Mouse (Mus musculus) midbrain, postnatal 0 days (tissue): ENCODE measurements around the gene Tmem95. TPM values are rescaled to one million over a fixed set of nuclear protein-coding genes. Genes with fewer than 3 reads are reported as not detected.
A peak's percentile ranks its signal among the peaks of the same experiment; 100 is the strongest.

Source experiments
- ATAC-seq: fragments of 200-750 bp; cut with Nextera tagmentation; 2 replicates; pipeline ENCODE4 v1.8.0; 2017; ENCODE audit warnings: moderate number of reproducible peaks, mild to moderate bottlenecking, moderate TSS enrichment, moderate library complexity; ENCODE audit not compliant: low FRiP score
- DNase-seq: peaks from one replicate; pipeline ENCODE4 v3.0.0-alpha.2; 2015; ENCODE audit warnings: low spot score
- H3K27ac ChIP-seq: fragments of 300-500 bp; sonication (generic); 2 replicates; pipeline ENCODE4 v1.5.1; 2014; ENCODE audit warnings: low read depth, mild to moderate bottlenecking, low read length, mixed read lengths
- H3K27me3 ChIP-seq: fragments of 300-500 bp; sonication (generic); 2 replicates; pipeline ENCODE4 v1.6.1; 2014; ENCODE audit warnings: low read length, control low read depth, mixed read lengths; ENCODE audit not compliant: insufficient read depth
- H3K36me3 ChIP-seq: fragments of 300-500 bp; sonication (generic); 2 replicates; pipeline ENCODE4 v1.6.1; 2014; ENCODE audit warnings: low read length, control low read depth, mixed read lengths; ENCODE audit not compliant: insufficient read depth
- H3K4me1 ChIP-seq: fragments of 300-500 bp; sonication (generic); 2 replicates; pipeline ENCODE4 v1.6.1; 2014; ENCODE audit warnings: mild to moderate bottlenecking, control low read depth, antibody characterized with exemption, low read length, mixed read lengths; ENCODE audit not compliant: insufficient read depth
- H3K4me2 ChIP-seq: fragments of 300-500 bp; sonication (generic); 2 replicates; pipeline ENCODE4 v1.6.1; 2014; ENCODE audit warnings: low read depth, mild to moderate bottlenecking, low read length, mixed read lengths; ENCODE audit not compliant: poor library complexity, severe bottlenecking
- H3K4me3 ChIP-seq: fragments of 300-500 bp; sonication (generic); 2 replicates; pipeline ENCODE4 v1.5.1; 2014; ENCODE audit warnings: low read depth, mild to moderate bottlenecking, low read length, moderate library complexity
- H3K9ac ChIP-seq: fragments of 300-500 bp; sonication (generic); replicated peaks from 2 replicates; pipeline ENCODE4 v1.6.1; 2014; ENCODE audit warnings: mild to moderate bottlenecking, low read length, moderate library complexity, mixed read lengths; ENCODE audit not compliant: poor library complexity, severe bottlenecking
- H3K9me3 ChIP-seq: fragments of 300-500 bp; sonication (generic); 2 replicates; pipeline ENCODE4 v1.6.1; 2016; ENCODE audit warnings: low read length, control low read depth
- CTCF ChIP-seq: IDR thresholded peaks from 2 replicates; pipeline ENCODE4 v1.5.1; 2016; ENCODE audit warnings: antibody characterized with exemption, mild to moderate bottlenecking
- WGBS: fragments of 180-500 bp; shearing (Covaris S2); extraction: QIAGEN DNeasy Blood & Tissue Kit; methylation state at CpG from one replicate; pipeline ENCODE4 v1.1.7; 2014; 5-methylcytosine and 5-hydroxymethylcytosine counted together
- polyA plus RNA-seq: library from polyadenylated mRNA; unstranded; fragments of >200 nt; fragmentation: Nextera tagmentation; extraction: Ambion mirVana; gene quantifications from 2 replicates; pipeline ENCODE4 v1.2.1, GENCODE M21; 2015
- total RNA-seq: library from RNA; depleted of rRNA; stranded (reverse); fragments of >200 nt; gene quantifications from 2 replicates; pipeline ENCODE4 v1.2.3, GENCODE M21; 2014

Tmem95 gene
- total and polyA plus RNA-seq, 2 experiments from 2014 or later = not detected

- no peaks in the 10 kb centered on the region for H3K36me3 ChIP-seq
- H3K4me3 ChIP-seq = no peak within 1 kb of the TSS
- no peak within 1 kb of the TSS for H3K27ac ChIP-seq
- H3K9me3 ChIP-seq = no peaks in the 10 kb centered on the region
- DNase-seq (no peak), ATAC-seq (no peak)
- no peak within 1 kb of the TSS for H3K9ac ChIP-seq
- no peak for TF ChIP-seq CTCF
- H3K27me3 ChIP-seq = no peaks in the 10 kb centered on the region
- no peak within 1 kb of the TSS for H3K4me2 ChIP-seq
- 73% methylated on average over 4 of the region's 4 CpGs for WGBS
- peaks cover 6% of the 10 kb centered on the region; the same call in 1 of the 2 replicates for H3K4me1 ChIP-seq
Observed at GRCm38 (mm10) chr11:69895291-69895690, 17.5 kb upstream of the Tmem95 start, which contains the start of gene Acap1. Gene Acap1, minus strand, starts transcription at chr11:69895539.

- no peak for ATAC-seq
- H3K9ac ChIP-seq = no peak overlapping the region
- no peak for DNase-seq
- no peak overlapping the region for H3K27ac ChIP-seq
- TF ChIP-seq CTCF = no peak
- no peak overlapping the region for H3K4me3 ChIP-seq
- H3K4me1 ChIP-seq = peaks cover 4% of the 10 kb centered on the region; the same call in 1 of the 2 replicates
- H3K36me3 ChIP-seq = no peaks in the 10 kb centered on the region
- WGBS = 89% methylated on average over 5 of the region's 5 CpGs
- H3K9me3 ChIP-seq = no peaks in the 10 kb centered on the region
- H3K27me3 ChIP-seq = no peaks in the 10 kb centered on the region
- H3K4me2 ChIP-seq = no peak overlapping the region
Observed at GRCm38 (mm10) chr11:69894671-69895070, 16.9 kb upstream of the Tmem95 start.

GRCm38 (mm10) chr11:69891482-69891881 lies 13.7 kb upstream of the Tmem95 start:
- WGBS = 69% methylated on average over 4 of the region's 4 CpGs
- Histone ChIP-seq H3K9me3 (no peaks in the 10 kb centered on the region), H3K4me3 (no peak overlapping the region), H3K4me1 (no peaks in the 10 kb centered on the region), H3K27me3 (no peaks in the 10 kb centered on the region), H3K9ac (no peak overlapping the region), H3K27ac (no peak overlapping the region), H3K36me3 (no peaks in the 10 kb centered on the region), H3K4me2 (no peak overlapping the region)
- ATAC-seq = no peak
- peak; percentile 41 for DNase-seq
- no peak for TF ChIP-seq CTCF

DNA sequence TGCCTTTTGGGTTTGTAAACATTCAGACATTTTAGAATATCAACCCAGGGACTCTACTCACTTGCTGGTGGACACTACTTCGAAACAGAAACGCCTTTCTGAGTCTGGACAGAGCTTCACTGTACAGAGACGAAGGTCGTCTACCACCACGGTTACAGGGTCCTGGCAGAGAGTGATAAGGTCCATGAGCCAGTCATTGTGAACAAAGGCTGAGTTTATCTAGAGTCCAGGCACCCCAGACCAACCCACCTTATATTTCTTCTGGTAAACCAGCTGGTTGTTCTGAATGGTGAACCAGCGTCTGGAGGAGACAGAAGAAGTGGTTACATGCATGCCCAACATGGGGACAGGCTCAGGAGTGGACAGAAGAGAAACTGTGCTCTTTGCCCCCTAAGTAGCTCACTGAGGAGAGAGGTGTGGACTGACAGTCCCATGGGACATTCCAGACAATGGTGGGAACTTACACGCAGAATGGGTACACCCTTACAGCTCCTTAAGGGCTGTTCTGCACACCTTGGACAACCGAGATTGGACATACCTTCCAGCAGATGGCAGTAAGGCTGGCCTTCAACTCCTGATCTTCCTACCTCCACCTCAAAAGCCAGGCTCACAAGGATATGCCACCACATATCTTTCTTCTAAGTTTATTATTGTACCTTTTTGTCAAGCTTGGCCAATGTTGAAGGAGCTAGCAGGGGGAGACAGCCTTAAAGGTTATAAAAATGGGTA lies 9.3 kb upstream of the Tmem95 start:
- DNase-seq (no peak), ATAC-seq (no peak)
- Histone ChIP-seq H3K9me3 (no peaks in the 10 kb centered on the region), H3K36me3 (no peaks in the 10 kb centered on the region), H3K4me2 (no peak overlapping the region), H3K4me3 (no peak overlapping the region), H3K9ac (no peak overlapping the region), H3K27ac (no peak overlapping the region), H3K27me3 (no peaks in the 10 kb centered on the region), H3K4me1 (no peaks in the 10 kb centered on the region)
- peak; percentile 28 for TF ChIP-seq CTCF
- 73% methylated on average over 8 of the region's 8 CpGs for WGBS

DNA sequence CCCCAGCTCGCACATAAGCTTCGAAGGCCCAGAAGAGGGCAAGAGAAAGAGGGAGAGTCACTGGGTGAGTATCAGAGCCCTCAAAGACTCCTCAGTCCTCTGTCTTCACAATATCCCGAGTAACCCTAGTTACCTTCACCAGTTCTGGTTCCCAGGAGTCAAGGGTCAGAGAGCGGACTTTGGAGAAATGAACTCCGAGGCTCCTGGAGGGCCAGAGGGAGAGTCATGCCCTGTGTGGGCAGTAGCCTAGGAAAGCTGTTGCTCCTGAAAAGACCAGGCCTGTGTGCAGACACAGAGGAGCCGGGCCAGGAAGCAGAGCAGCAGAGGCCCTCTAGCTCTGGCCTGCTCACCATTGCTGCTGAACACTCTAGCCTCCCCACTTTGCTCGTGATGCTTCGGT lies 6.8 kb upstream of the Tmem95 start:
- Histone ChIP-seq H3K4me3 (no peak overlapping the region), H3K4me2 (no peak overlapping the region), H3K27me3 (no peaks in the 10 kb centered on the region), H3K9ac (no peak overlapping the region), H3K27ac (no peak overlapping the region), H3K36me3 (no peaks in the 10 kb centered on the region), H3K9me3 (no peaks in the 10 kb centered on the region), H3K4me1 (no peaks in the 10 kb centered on the region)
- DNase-seq (no peak), ATAC-seq (no peak)
- no peak for TF ChIP-seq CTCF
- 89% methylated on average over 8 of the region's 8 CpGs for WGBS

DNA sequence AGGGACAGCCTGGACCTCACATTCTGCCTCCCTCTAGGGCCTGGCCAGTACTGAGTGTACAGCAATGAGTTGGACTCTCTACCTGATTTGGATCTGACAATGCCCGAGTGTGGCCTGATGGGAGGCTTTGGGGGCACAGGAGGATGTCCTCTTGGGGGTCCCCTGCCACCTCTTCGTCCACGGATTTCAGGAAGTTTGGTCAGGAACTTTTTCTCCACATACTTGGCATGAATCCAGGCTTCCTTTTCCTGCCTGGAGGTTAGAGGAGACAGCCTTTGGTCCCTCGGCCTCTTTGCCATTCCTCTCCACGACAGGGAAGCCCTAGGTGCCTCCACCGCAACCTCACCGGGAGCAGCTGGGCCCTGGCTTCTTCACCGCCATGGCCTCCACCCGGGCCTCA lies 6.4 kb upstream of the Tmem95 start:
- TF ChIP-seq CTCF = no peak
- ATAC-seq (no peak), DNase-seq (no peak)
- no peaks in the 10 kb centered on the region for H3K36me3 ChIP-seq
- H3K4me3 ChIP-seq = no peak overlapping the region
- no peak overlapping the region for H3K9ac ChIP-seq
- 77% methylated on average over 9 of the region's 9 CpGs for WGBS
- H3K4me1 ChIP-seq = no peaks in the 10 kb centered on the region
- no peaks in the 10 kb centered on the region for H3K9me3 ChIP-seq
- H3K4me2 ChIP-seq = no peak overlapping the region
- H3K27ac ChIP-seq = no peak overlapping the region
- no peaks in the 10 kb centered on the region for H3K27me3 ChIP-seq
